In the genomic region with DNA sequence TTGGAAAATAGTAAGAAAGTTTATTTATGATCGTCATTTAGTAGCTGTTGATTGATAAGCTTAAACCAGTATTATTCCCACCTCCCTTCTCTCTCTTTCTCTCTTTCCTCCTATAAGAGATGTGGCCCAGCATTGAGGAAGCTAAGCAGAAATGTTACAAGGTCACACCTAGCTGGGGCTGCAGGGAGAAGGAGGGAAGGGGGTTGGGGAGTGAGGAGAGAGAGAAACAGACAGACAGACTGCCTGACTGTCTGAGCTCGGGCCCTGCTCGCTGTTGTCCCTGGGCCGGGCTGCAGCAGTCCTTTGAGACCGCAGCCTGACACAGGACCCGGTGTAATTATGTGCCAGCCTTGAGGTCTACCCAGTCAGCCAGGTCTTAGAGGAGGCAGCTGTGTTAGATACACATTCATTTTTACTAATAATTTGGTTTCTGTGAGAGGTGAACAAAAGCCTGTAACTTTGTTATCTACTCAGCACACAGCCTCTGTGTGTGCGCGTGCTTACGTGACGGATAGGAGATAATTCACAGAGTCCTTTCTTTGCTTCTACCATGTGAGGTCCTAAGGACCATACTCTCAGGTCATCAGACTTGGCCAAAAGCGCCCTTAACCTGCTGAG, we compare ENCODE assay signal across 1 mouse cellular context.
TF ChIP-seq lines count a peak whose summit lies in the region.

No protein-coding gene starts in this region.

TF ChIP-seq in MEL, 35 proteins besides CTCF, POLR2A, EP300 and RAD21:
- peak; percentile 89 for TF ChIP-seq TAL1 (IDR thresholded peaks at IDR 0.05; ENCODE audit: low read length)
- peak; percentile 91 for TF ChIP-seq BHLHE40 (IDR thresholded peaks at IDR 0.05; ENCODE audit: borderline replicate concordance, low read depth, low read length)
- TF ChIP-seq ZNF384 (IDR thresholded peaks at IDR 0.05; ENCODE audit: low read depth, low read length) = no peak
- no peak for TF ChIP-seq ZC3H11A (IDR thresholded peaks at IDR 0.05; ENCODE audit: low read depth, low read length)
- 0 out of 2 replicates have a peak, but pooled peaks have one; percentile 60 for TF ChIP-seq ZMIZ1 (IDR thresholded peaks at IDR 0.05; ENCODE audit: low read depth, low read length)
- no peak for TF ChIP-seq KAT2A (conservative IDR thresholded peaks at IDR 0.05; ENCODE audit: low read depth, low read length)
- TF ChIP-seq MXI1 (IDR thresholded peaks at IDR 0.05; ENCODE audit: low read depth, low read length) = peak; percentile 74
- TF ChIP-seq NELFE (IDR thresholded peaks at IDR 0.05; ENCODE audit: low read depth, low read length) = no peak
- no peak for TF ChIP-seq MEF2A (IDR thresholded peaks at IDR 0.05; ENCODE audit: extremely low read depth, insufficient replicate concordance, low read depth, low read length, poor library complexity, severe bottlenecking)
- no peak for TF ChIP-seq NRF1 (IDR thresholded peaks at IDR 0.05; ENCODE audit: insufficient read depth, low read depth, low read length, poor library complexity, severe bottlenecking)
- 0 out of 2 replicates have a peak, but pooled peaks have one; percentile 46 for TF ChIP-seq MYB (IDR thresholded peaks at IDR 0.05; ENCODE audit: low read depth, low read length)
- peak; percentile 97 for TF ChIP-seq GATA1 (IDR thresholded peaks at IDR 0.05; ENCODE audit: low read depth, low read length)
- peak; percentile 79 for TF ChIP-seq RCOR1 (IDR thresholded peaks at IDR 0.05; ENCODE audit: low read depth, low read length)
- peak; percentile 95 for TF ChIP-seq TCF12 (IDR thresholded peaks at IDR 0.05; ENCODE audit: low read depth, low read length)
- TF ChIP-seq POLR2AphosphoS5 (IDR thresholded peaks at IDR 0.05; ENCODE audit: borderline replicate concordance, low read depth, low read length) = no peak
- TF ChIP-seq CHD2 (IDR thresholded peaks at IDR 0.05; ENCODE audit: low read length) = no peak
- TF ChIP-seq UBTF (IDR thresholded peaks at IDR 0.05; ENCODE audit: borderline replicate concordance, insufficient read depth, low read depth, low read length) = no peak
- TF ChIP-seq MAX (IDR thresholded peaks at IDR 0.05; ENCODE audit: low read length) = peak; percentile 64
- no peak; the same call in 1 of the 2 replicates for TF ChIP-seq USF1 (IDR thresholded peaks at IDR 0.05; ENCODE audit: low read depth, low read length)
- no peak for TF ChIP-seq TBP (IDR thresholded peaks at IDR 0.05; ENCODE audit: low read depth, low read length)
- no peak for TF ChIP-seq MAZ (IDR thresholded peaks at IDR 0.05; ENCODE audit: low read depth, low read length)
- TF ChIP-seq ELF1 (IDR thresholded peaks at IDR 0.05; ENCODE audit: low read depth, low read length) = no peak
- no peak for TF ChIP-seq E2F4 (IDR thresholded peaks at IDR 0.05; ENCODE audit: borderline replicate concordance, low read depth, low read length)
- no peak for TF ChIP-seq HCFC1 (IDR thresholded peaks at IDR 0.05; ENCODE audit: low read depth, low read length)
- TF ChIP-seq MYC (IDR thresholded peaks at IDR 0.05; ENCODE audit: low read depth, low read length) = peak; percentile 66
- TF ChIP-seq SIN3A (IDR thresholded peaks at IDR 0.05; ENCODE audit: low read length) = peak; percentile 50
- no peak for TF ChIP-seq JUND (IDR thresholded peaks at IDR 0.05; ENCODE audit: low read depth, low read length)
- no peak for TF ChIP-seq GABPA (IDR thresholded peaks at IDR 0.05; ENCODE audit: low read depth, low read length)
- TF ChIP-seq ETS1 (IDR thresholded peaks at IDR 0.05; ENCODE audit: low read depth, low read length) = peak; percentile 81; the same call in 1 of the 2 replicates
- no peak for TF ChIP-seq ZKSCAN1 (IDR thresholded peaks at IDR 0.05; ENCODE audit: low read depth, low read length)
- no peak for TF ChIP-seq CHD1 (IDR thresholded peaks at IDR 0.05; ENCODE audit: low read depth, low read length)
- no peak for TF ChIP-seq USF2 (IDR thresholded peaks at IDR 0.05; ENCODE audit: borderline replicate concordance in 1 of 2, insufficient read depth in 1 of 2, low read depth in 1 of 2, low read length in 2 of 2)
- TF ChIP-seq MAFK (IDR thresholded peaks at IDR 0.05; ENCODE audit: borderline replicate concordance, low read depth, low read length) = peak; percentile 59; the same call in 1 of the 2 replicates
- no peak for TF ChIP-seq POLR2AphosphoS2 (IDR thresholded peaks at IDR 0.05; ENCODE audit: low read length)
- no peak for TF ChIP-seq SMC3 (IDR thresholded peaks at IDR 0.05; ENCODE audit: low read depth, low read length)
TF ChIP-seq in MEL: peak in this region for 13.
